Mouse (Mus musculus): ENCODE data around the gene Elof1. TPM values are rescaled to one million over a fixed set of nuclear protein-coding genes. Genes with fewer than 3 reads are reported as not detected.

Gene Elof1
- total RNA-seq, 1 experiment: 85.3 TPM

GRCm38 (mm10) chr9:22162912-22163311 lies 45.9 kb upstream of the Elof1 start:
- DNase-seq (ENCODE audit: low read depth, low spot score): no peak
- H3K36me3 ChIP-seq (ENCODE audit: control insufficient read depth, insufficient read depth, low read length, poor library complexity, severe bottlenecking): peaks cover 5% of the 10 kb centered on the region; the same call in 1 of the 2 replicates
- no peaks in the 10 kb centered on the region for H3K9me3 ChIP-seq (ENCODE audit: control insufficient read depth, insufficient read depth, low read depth, low read length)
- in situ Hi-C loops (cut with MboI; ENCODE audit: low sequenced_read_pairs in 2 of 2, unreplicated experiment in 2 of 2): no loop called here
- TF ChIP-seq HCFC1 (IDR thresholded peaks at IDR 0.05; ENCODE audit: borderline replicate concordance, insufficient read depth, low read length) (no peak), ZC3H11A (IDR thresholded peaks at IDR 0.05; ENCODE audit: borderline replicate concordance, low read depth, low read length) (no peak), MAFK (IDR thresholded peaks at IDR 0.05; ENCODE audit: insufficient read depth, low read depth, low read length) (no peak), ZNF384 (IDR thresholded peaks at IDR 0.05; ENCODE audit: low read depth, low read length) (no peak), CHD2 (IDR thresholded peaks at IDR 0.05; ENCODE audit: low read depth, low read length) (no peak)
- no peak overlapping the region for H3K4me3 ChIP-seq (ENCODE audit: insufficient read depth in 1 of 2, low read depth in 1 of 2, low read length in 2 of 2, poor library complexity in 1 of 2, severe bottlenecking in 1 of 2)
- H3K4me1 ChIP-seq (ENCODE audit: control insufficient read depth in 2 of 2, insufficient read depth in 2 of 2, low read length in 2 of 2, poor library complexity in 1 of 2): peaks cover 0 to 6% of the 10 kb centered on the region in 2 experiments; a peak in 1 of 4 replicates
- no peak overlapping the region for H3K27ac ChIP-seq (ENCODE audit: insufficient read depth, low read depth, low read length, poor library complexity, severe bottlenecking)
- H3K9ac ChIP-seq (ENCODE audit: insufficient read depth, low read depth, low read length, poor library complexity, severe bottlenecking): no peak overlapping the region

GRCm38 (mm10) chr9:22162305-22162704 lies 45.3 kb upstream of the Elof1 start:
- Histone ChIP-seq H3K36me3 (ENCODE audit: control insufficient read depth, insufficient read depth, low read length, poor library complexity, severe bottlenecking) (peaks cover 6% of the 10 kb centered on the region; the same call in 1 of the 2 replicates), H3K4me1 (ENCODE audit: control insufficient read depth in 2 of 2, insufficient read depth in 2 of 2, low read length in 2 of 2, poor library complexity in 1 of 2) (peaks cover 0 to 10% of the 10 kb centered on the region in 2 experiments; a peak in 1 of 4 replicates), H3K9ac (ENCODE audit: insufficient read depth, low read depth, low read length, poor library complexity, severe bottlenecking) (no peak overlapping the region), H3K27ac (ENCODE audit: insufficient read depth, low read depth, low read length, poor library complexity, severe bottlenecking) (no peak overlapping the region), H3K9me3 (ENCODE audit: control insufficient read depth, insufficient read depth, low read depth, low read length) (no peaks in the 10 kb centered on the region), H3K4me3 (ENCODE audit: insufficient read depth in 1 of 2, low read depth in 1 of 2, low read length in 2 of 2, poor library complexity in 1 of 2, severe bottlenecking in 1 of 2) (no peak overlapping the region)
- no peak for DNase-seq (ENCODE audit: low read depth, low spot score)
- TF ChIP-seq ZC3H11A (IDR thresholded peaks at IDR 0.05; ENCODE audit: borderline replicate concordance, low read depth, low read length) (no peak), CHD2 (IDR thresholded peaks at IDR 0.05; ENCODE audit: low read depth, low read length) (no peak), ZNF384 (IDR thresholded peaks at IDR 0.05; ENCODE audit: low read depth, low read length) (no peak), MAFK (IDR thresholded peaks at IDR 0.05; ENCODE audit: insufficient read depth, low read depth, low read length) (no peak), HCFC1 (IDR thresholded peaks at IDR 0.05; ENCODE audit: borderline replicate concordance, insufficient read depth, low read length) (no peak)
- in situ Hi-C loops (cut with MboI; ENCODE audit: low sequenced_read_pairs in 2 of 2, unreplicated experiment in 2 of 2): no loop called here

GRCm38 (mm10) chr9:22161299-22161698 lies 44.3 kb upstream of the Elof1 start:
- TF ChIP-seq CHD2 (IDR thresholded peaks at IDR 0.05; ENCODE audit: low read depth, low read length) (no peak), MAFK (IDR thresholded peaks at IDR 0.05; ENCODE audit: insufficient read depth, low read depth, low read length) (no peak), HCFC1 (IDR thresholded peaks at IDR 0.05; ENCODE audit: borderline replicate concordance, insufficient read depth, low read length) (no peak), ZNF384 (IDR thresholded peaks at IDR 0.05; ENCODE audit: low read depth, low read length) (no peak), ZC3H11A (IDR thresholded peaks at IDR 0.05; ENCODE audit: borderline replicate concordance, low read depth, low read length) (no peak)
- no peak for DNase-seq (ENCODE audit: low read depth, low spot score)
- Histone ChIP-seq H3K4me3 (ENCODE audit: insufficient read depth in 1 of 2, low read depth in 1 of 2, low read length in 2 of 2, poor library complexity in 1 of 2, severe bottlenecking in 1 of 2) (no peak overlapping the region), H3K36me3 (ENCODE audit: control insufficient read depth, insufficient read depth, low read length, poor library complexity, severe bottlenecking) (peaks cover 6% of the 10 kb centered on the region; the same call in 1 of the 2 replicates), H3K4me1 (ENCODE audit: control insufficient read depth in 2 of 2, insufficient read depth in 2 of 2, low read length in 2 of 2, poor library complexity in 1 of 2) (peaks cover 0 to 9% of the 10 kb centered on the region in 2 experiments; a peak in 1 of 4 replicates), H3K9ac (ENCODE audit: insufficient read depth, low read depth, low read length, poor library complexity, severe bottlenecking) (no peak overlapping the region), H3K9me3 (ENCODE audit: control insufficient read depth, insufficient read depth, low read depth, low read length) (no peaks in the 10 kb centered on the region), H3K27ac (ENCODE audit: insufficient read depth, low read depth, low read length, poor library complexity, severe bottlenecking) (peak overlapping the region; percentile 54; the same call in 1 of the 2 replicates)
- in situ Hi-C loops (cut with MboI; ENCODE audit: low sequenced_read_pairs in 2 of 2, unreplicated experiment in 2 of 2): no loop called here

GRCm38 (mm10) chr9:22157516-22158265 lies 40.7 kb upstream of the Elof1 start:
- Histone ChIP-seq H3K4me1 (ENCODE audit: control insufficient read depth in 2 of 2, insufficient read depth in 2 of 2, low read length in 2 of 2, poor library complexity in 1 of 2) (peaks cover 0 to 7% of the 10 kb centered on the region in 2 experiments; a peak in 1 of 4 replicates), H3K9me3 (ENCODE audit: control insufficient read depth, insufficient read depth, low read depth, low read length) (no peaks in the 10 kb centered on the region), H3K9ac (ENCODE audit: insufficient read depth, low read depth, low read length, poor library complexity, severe bottlenecking) (peak overlapping the region; percentile 80), H3K36me3 (ENCODE audit: control insufficient read depth, insufficient read depth, low read length, poor library complexity, severe bottlenecking) (peaks cover 6% of the 10 kb centered on the region; the same call in 1 of the 2 replicates), H3K4me3 (ENCODE audit: insufficient read depth in 1 of 2, low read depth in 1 of 2, low read length in 2 of 2, poor library complexity in 1 of 2, severe bottlenecking in 1 of 2) (peak overlapping the region; percentile 74 to 97), H3K27ac (ENCODE audit: insufficient read depth, low read depth, low read length, poor library complexity, severe bottlenecking) (no peak overlapping the region)
- DNase-seq (ENCODE audit: low read depth, low spot score): no peak
- no peak for TF ChIP-seq HCFC1 (IDR thresholded peaks at IDR 0.05; ENCODE audit: borderline replicate concordance, insufficient read depth, low read length)
- TF ChIP-seq ZC3H11A (IDR thresholded peaks at IDR 0.05; ENCODE audit: borderline replicate concordance, low read depth, low read length): no peak
- TF ChIP-seq MAFK (IDR thresholded peaks at IDR 0.05; ENCODE audit: insufficient read depth, low read depth, low read length): no peak
- no peak for TF ChIP-seq ZNF384 (IDR thresholded peaks at IDR 0.05; ENCODE audit: low read depth, low read length)
- no peak for TF ChIP-seq CHD2 (IDR thresholded peaks at IDR 0.05; ENCODE audit: low read depth, low read length)
- in situ Hi-C loops (cut with MboI; ENCODE audit: low sequenced_read_pairs in 2 of 2, unreplicated experiment in 2 of 2): no loop called here

All from ES-E14 (cell line).